Mouse (Mus musculus) liver (tissue): ENCODE data around the gene Adamts16.

Experiments used
- DNase-seq: peaks from one replicate; pipeline ENCODE4 v3.0.0-alpha.2; 2020; ENCODE audit warnings: mixed read lengths

The Adamts16 gene

DNA sequence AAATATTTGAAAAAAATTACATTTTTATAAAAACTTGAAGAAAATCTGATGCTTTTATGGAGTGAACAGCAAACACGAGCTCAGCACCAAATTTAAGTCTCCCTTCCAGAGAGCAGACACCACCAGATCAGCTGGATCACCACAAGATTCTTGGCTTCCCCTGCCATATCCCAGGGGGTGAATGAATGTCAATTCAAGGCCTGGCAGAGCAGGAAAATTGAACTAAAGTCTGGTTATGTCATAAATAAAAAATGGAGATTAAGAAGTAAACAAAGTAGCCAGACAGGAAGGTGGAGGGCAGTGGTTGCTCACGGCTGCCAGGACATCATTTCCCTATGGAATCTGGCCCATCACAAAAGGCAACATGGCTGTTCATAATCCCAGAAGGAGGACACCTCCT lies 80.3 kb downstream of the Adamts16 start:
- DNase-seq = no peak

DNA sequence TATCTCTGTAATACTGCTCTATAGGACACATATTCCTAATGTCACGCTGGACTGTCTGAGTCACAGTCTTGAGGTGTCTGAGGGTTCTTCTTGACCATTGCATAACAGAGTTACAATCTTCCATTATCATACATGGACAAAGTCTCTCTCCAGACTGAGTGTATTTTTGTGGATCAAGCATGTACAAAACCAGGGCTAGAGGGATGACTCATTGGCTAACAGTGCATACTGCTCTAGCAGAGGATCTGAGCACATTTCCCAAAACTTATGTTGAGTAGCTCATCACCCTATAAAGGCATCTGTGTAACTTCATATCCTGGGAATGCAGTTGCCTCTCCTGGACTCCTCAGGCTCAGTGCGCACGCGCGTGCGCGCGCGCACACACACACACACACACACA lies 81.4 kb downstream of the Adamts16 start:
- no peak for DNase-seq

DNA sequence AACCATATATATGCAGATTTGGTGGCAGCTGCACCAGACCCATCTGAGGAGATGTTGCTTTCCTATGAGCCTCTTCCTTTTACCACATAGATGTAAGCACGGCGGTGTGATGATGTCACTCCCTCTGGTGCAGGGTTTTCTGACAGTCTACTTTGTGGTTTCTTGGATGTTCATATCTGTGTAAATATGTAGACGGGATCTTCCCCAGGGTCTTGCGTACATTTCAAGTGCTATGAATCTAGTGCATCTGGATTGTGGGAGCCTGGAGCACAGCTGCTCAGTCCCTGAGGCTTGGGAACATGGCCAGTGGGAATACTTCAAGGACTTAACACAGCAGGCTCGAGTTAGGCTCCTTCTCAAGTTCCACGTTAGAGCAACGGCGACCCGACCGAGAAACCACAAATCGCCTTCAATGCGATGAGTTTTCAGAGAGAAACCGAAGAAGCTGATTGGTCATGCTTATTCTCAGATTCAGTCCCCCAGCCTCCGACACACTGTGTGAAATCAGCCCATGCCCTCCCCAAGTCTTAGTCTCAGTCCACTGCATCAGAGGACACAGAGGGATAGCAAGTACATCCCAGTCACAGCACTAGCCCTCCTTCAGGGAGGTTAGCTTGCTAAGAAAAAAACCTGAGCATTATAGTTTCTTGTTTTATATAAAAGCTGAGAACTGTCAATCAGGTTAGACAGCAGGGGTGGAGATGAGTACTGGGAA lies 95.2 kb downstream of the Adamts16 start:
- no peak for DNase-seq

DNA sequence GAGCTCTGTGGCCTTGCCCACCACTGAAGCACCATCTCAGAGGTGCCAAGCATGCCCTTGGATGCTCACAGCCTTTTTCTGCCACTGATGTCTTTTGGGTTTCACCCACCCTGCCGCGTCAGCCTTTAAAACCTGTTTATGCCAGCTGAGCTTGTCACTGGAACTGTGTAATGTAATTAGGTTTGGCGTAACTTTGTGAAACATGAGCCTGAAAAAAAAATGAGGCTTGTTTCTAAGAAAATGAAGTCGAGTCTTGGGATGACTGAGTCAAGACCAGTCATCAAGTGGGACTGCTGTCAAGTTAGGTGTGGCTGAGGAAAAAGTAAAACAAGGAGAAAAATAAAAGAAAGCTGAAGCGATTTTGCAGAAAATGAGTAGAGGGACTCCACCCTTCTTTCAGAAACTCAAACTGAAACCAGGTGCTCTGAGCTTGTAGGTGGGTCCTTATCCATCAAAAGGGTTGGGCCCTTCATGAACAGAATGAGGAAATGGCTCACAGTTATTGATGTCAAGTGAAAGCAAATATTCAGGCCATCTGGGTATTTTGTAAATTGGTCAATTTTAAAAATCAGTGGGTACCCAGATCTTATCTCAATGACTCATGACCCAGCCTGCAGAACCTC lies 97.1 kb downstream of the Adamts16 start:
- DNase-seq = no peak

DNA sequence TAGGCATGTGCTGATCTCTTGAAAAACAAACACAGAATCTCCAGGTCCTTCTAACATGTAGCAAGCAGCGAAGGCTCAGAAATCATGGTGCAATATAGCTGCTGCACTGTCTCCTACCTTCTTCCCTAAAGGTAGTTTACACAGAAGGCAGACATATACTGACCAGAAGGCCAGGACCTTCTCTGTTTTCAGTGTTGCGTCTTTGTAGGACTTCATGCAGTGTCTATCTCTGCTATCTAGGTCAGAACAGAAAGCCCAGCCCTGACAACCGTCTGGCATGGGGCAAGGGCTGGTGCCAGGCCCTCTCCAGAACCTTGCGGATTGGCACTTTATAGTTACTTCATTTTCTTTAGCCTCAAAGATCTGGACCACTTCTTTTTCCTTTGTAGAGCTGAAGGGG lies 98.9 kb downstream of the Adamts16 start:
- DNase-seq = no peak

DNA sequence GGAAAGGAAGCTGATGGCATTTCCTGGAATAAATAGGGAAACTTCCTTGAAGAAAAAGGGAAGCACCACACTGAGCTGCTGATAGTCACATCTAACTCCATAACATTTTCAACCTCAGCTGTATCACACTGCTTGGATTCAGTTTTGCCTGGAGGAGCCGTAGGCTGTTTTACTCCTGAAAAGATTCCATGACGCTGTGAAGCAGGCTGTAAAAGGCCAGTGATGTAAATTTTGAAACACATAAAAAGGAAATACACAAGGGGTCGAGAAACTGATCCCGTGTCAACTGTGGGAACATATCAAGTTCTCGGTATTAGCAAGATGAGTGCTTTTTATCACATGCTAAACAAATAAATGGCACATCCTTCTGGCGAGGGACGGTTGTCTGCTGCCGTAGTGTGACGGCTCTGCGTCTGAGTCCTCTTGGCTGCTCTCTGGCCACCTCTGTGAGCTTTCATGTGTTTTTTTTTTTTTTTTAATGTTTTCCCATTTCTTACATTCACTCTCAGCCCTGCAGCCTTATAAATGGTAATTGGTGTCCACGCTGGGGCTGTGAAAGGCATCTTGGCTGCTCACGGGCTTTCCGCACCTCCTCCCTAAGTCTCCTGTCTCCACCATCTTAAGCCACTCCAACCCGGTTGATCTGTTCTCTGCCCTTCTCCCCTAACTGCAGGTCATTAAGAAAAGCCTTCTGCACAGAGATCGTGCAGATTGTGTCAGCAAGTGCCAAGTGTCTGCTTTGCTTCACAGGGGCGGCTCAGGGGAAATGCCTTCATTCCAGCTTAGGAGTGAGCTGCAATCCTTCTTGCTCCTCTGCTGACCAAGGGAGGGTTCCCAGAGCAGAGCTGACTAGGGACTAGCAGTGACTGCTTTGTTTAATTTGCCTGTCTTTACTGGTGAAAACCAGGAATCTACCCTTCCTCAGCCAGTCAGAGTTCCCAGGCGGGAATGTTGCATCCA lies 101.0 kb downstream of the Adamts16 start:
- no peak for DNase-seq

DNA sequence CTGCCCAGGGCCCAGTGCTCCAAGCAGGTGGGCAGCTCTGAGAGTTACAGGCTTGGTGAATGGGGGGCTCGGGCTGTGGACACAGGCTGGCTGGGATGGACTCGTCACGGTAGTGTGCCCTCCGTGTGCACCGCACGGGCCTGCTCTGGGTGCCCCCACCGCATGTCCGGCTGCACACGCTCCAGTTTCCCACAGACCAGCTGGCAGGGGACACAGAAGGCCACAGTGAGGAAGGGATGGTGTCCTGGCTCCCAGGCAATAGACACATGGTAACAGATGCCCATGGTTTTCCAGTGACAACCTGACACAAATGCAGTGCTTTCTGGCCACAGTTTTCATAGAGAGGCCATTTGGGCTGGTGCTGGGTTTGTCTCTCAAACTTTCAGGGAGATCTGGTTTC lies 102.8 kb downstream of the Adamts16 start:
- no peak for DNase-seq

DNA sequence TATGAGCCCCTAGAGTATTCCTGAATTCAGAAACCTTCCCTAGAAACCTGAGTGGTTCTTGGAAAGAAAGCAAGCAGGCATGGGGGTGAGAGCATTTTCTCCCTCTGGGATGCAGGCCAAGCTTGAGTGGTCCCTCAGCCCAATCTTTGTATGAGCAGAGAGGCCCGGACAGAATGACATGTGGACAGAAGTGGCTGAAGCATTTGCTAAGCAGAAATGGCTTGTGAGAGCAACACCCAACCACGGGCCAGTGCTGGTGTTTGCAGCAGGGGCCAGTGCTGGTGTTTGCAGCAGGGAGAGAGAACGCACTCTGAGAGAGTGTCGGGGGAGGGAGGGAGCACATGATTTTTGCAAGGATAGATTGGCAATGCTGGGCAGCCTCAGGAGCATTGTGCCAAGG lies 105.2 kb downstream of the Adamts16 start:
- DNase-seq = no peak

DNA sequence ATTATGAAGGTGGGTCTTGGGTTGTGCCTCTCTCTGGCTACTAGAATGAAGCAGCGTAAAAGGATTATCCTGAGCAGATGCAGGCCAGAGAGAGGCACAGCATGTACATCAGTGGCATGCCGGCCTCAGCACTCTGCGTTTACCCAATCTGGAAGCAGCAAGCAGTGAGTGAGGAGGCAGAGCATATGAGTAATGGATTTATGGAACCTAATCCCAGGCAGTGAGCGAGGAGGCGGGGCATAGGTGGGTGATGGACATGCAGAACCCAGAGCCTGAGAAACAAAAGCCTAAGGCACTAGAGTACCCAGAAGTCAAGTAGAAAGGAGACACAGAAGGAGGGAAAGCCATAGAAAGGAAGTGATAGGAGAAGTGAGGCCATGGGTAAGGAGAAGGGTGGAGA lies 107.0 kb downstream of the Adamts16 start:
- DNase-seq = no peak

DNA sequence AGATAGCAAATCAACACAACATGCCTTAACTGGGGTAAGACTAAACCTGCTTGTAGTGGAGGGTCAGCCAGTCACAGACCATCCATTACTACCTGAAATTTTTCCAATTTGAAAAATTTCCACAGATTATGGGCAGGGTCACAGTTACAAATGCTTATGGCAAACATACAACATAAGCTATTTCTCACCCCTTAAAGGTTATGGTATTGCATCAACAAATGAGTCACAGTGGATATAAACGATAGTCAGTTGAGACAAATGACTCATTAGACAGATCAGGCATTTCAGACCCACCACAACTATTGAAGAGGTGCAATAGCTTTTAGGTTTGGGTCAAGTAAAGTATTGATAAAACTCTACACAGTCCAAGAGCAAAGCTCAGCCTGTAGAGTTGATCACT lies 107.7 kb downstream of the Adamts16 start:
- no peak for DNase-seq

DNA sequence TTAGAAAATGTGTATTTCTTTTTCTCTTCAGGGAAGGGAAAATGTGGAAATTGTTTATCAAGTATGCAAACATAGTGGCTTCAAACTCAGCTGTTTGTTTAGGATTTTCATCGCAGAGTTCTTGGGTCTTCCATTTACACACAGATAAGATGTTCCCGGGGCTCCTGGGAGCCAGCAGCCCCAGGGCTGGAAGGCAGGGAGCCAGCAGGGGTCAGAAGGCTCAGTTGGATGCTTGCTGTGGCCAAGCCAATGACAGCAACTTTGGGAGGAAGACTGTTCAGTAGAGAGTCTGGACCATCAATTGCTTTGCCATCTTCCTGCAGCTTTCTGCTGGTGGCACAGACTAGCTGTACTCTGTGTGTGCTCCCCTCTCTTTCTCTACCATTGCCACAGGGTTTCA lies 108.4 kb downstream of the Adamts16 start:
- DNase-seq = no peak

DNA sequence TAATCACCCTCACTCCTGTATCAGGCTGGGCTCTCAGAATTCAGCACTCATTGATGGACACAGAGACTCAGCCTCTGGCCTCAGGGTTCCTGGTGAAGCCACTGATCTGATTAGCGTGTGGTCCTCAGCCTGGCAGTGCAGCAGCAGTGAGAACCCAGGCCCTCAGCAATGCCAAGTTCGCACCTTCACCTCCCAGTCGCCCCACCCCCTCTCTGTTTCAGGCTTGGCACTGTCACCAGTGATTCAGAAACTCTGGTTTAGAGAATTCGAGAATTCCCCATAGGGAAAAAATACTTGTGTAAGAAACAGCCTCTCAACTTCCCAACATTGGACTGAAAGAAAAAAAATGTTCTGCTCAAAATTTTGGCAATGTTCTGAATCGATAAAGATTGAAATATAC lies 108.8 kb downstream of the Adamts16 start:
- DNase-seq = no peak

DNA sequence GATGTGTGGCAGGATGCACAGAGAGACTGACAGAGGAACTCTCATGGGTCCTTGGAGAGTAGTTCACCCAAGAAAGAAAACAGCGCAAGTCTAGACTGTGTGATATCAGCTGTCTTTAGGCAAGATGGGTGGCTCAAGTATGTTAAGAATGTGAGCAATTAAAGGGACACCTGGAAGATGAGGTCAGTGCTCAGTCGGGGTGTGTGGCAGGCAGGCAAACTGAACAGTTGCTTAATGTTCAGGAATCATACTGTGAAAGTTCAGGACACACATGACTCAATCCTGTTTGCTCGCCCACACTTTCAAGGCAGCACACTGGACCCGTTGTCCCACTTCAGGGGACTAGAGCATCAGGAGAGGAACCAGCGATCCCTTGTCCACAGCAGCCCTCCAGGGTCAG lies 110.3 kb downstream of the Adamts16 start:
- no peak for DNase-seq

DNA sequence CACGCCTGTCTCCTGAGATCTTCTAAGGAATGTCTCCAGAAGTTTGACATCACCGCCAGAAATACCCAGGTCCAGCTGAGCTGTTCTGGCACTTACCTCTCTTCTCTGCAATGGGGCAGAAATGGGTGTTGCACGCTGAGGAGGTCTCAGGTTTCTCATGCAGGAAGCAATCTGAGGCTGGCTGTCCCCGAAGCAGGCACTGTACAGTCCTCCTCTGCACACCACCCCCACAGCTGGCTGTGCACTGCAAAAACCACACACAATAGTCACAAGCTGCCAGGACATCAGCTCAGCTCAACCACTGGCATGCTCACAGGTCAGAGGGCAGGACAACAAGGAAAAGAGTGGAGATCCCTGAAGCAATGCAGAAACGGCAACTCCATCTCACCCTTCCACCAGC lies 111.6 kb downstream of the Adamts16 start:
- no peak for DNase-seq

DNA sequence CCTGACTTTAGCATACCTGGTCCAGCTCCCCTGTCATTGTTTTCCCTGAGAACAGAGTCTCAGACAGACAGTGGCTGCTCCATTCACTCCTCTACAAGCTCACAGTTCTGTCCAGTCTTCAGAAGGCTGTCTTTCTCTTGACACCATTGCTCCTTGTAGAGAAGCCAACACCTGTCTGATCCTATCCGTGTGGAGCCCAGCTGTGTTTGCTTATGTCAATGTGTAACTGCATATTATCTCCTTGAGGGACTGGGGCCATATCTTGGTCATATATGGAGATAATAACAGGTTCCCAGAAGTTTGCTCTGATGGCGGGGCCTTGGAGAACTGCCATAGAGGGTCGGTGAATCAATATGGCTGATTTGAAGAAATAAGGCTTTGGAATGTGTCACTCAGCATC lies 115.4 kb downstream of the Adamts16 start:
- DNase-seq = no peak

DNA sequence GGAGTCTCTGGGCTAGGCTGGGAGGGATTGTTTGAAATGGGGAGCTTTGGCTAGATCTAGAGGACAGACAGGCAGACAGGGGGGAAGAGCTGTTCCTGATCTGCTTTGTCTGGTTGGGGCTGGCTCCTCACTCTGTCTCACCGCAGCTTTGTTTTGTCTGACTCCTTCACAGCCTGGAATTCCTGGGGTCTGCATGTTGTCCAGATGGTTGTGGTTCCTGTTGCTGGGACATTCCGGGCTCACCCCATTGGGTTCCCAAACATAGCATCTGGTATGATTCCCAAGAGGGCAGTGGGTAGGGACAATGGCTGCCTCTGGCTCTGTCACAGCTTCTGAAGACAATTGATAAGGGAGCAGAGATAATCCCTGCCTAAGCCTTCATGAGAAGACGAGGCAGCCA lies 117.0 kb downstream of the Adamts16 start:
- no peak for DNase-seq

DNA sequence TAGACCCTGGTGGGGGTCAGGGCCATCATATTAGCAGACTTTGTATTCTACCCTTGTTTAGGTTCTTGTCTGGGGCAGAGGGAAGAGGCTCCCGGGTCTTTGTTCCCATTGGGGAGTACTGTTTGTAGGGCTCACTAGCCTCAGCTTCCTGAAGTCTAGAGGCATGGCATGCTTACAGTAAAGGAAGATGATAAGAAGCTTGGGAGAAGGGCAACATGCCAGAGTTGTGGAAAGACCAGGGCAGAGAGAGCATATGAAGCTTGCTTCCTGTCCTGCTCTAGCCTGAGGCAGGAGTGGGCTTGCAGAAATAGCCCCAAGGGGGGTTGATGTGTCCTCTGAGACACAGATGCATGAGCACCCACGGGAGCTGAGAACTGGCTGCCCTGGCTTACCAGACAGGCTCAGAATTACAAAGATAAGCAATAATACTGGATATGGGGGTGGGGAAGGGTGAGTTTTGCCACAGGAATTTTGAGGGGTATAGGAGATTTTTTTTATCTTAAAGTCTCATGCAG lies 117.4 kb downstream of the Adamts16 start:
- no peak for DNase-seq

DNA sequence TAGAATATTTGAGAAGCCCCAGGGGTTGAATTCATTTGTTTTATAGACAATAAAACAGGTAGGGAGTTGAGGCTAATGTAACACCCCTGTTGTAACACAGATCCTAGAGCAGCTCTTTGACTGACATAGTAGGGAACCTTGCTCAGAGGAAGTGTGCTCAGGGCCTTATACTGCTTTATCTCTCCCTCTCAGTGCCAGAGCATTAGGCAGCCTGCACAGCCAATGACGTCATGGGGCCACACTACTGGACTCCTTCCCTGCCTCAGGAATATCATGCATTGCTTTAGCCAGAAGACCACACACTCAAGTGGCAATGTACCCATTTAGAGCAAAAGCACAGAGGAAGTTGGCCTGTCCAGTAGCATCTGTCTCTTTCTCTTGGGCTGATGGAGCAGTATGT lies 121.6 kb downstream of the Adamts16 start:
- no peak for DNase-seq

DNA sequence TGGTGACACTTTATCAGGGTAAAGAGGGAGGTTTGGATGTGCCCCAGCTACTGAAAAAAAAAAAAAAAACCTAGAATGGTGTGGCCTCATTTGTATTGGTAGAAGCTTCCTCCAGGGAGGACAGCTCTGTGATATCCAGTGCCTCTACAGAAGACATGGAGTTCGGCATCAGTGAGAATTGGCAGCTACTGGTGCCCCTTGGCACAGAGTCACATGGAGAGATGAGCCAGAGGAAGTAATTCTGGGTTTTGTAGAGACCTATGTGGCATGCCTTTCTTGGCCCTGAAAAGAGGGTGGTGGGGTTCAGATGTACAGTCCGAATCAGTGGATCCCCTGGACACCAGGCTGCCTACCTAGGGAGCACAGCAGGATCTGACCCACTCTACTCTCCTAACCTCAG lies 122.8 kb downstream of the Adamts16 start:
- DNase-seq = no peak

DNA sequence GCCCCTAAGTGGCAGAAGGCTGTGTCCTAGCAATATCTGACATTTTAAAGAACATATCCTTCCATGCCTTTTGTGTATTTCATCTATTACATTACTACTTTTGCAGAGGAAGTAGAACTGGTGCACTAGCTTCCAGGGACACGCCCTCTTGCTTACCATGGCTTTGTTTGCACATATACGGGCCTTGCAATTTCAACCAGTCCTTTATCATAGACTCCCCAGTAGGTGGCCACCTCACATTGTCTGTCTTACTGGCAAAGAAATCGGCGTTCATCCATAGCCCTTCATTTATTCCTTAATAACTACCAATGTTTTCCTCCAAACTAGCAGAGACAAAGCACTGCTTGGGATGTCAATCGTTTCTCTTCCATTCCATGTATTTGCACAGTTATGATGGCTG lies 125.6 kb downstream of the Adamts16 start:
- DNase-seq = no peak

DNA sequence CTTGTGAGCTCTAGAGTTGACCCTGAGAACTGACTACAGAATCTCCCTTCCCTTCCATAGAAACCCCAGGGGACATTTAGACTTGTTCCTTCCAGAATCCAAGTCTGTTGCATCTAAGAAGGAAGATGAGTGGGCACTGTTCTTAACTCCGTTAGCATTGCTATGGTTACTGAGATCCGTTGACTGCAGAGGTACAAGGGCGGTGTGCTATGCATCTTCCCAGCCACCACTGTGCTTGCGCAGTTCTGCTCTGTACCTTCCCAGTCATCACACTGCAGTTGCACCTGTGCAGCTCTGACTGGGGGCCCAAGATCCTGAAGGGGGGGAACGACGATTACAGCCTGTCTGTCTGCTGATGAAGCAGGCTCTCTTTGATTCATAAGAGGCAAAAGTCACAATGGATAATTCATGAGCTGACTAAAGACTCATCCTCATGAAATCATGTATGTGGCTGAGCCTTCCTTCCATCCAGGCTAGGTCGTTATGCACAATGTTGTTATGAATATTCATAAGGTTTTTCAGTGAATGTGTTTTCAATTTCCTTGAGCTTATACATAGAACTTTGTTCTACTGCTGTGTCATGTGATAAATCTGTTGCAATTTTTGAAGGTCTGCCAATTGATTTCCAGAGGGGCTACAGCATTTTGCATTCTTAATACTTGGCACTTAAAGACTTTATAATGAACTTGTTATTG lies 127.4 kb downstream of the Adamts16 start:
- no peak for DNase-seq

DNA sequence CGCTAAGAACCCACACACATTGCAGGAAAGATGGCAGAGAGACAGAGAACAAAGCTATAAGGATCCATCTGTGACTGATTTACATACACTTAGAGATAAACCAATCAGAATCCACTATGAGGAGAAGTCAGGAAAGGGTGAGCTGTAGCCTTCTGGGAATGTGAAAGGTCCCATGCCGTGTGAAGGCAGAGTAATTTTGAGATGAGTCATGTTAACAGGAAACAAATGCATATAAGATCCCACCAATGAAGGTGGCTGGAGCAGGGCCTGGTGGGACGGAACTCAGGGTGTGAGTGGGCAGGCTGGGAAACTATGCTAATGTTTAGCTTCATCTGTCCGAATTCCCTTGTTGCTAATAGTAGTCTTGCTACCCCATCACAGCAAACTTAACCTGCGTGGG lies 128.3 kb downstream of the Adamts16 start:
- DNase-seq = no peak
